ENCODE assay signal across 8 mouse cellular contexts in the genomic region with DNA sequence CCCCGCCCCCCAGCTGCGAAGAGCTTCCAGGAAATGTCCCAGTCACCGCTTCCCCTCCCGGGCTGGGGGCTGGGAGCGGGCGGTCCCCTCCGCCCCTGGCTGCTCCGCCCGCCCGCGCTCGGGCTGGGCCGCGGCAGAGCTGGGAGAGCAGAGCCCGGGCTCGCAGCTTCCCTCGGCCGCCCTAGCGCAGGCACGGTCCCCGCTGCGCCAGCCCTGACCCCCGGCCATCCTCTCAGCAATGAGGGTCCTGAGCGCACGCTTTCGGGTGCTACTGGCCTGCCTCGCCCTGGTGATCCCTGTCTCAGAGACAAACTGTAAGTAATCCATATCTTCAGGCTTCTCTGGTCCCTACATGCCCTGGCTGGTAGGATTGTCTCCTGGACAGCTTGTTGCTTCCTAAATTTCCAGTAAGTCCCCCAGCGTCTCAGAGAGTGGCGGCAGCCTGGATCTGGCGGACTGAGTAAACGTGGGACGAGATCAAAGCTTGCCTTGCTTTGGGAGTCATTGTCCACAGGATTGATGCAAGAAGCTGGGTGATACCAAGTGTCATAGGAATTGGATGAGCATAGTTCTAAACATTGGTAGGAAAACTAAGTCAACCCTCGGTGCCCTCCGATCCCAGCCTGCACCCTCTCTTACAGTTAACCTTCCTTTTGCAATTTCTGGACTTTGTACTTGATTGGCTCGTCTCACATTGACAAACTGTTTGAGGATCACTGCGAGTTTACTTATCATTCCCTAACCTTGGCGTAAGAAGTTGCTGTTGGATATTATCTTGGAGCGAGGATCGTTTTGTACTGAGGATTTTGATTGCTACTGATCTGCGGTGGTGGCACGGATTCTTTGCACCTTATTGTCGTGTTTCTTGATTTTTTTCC. TPM values are rescaled to one million over a fixed set of nuclear protein-coding genes. Genes with fewer than 3 reads are reported as not detected.
DNase-seq lines count a peak whose midpoint lies in the region; ATAC-seq and TF ChIP-seq lines count a peak whose summit lies in the region.

A gene (plus strand): TSS at position 117 of the 878 bp plus-strand sequence.

- peak; percentile 90 for ATAC-seq in Patski
- peak; percentile 93 for ATAC-seq in hindbrain, postnatal 0 days
- ATAC-seq in megakaryocyte-erythroid progenitor cell, adult 5-6 weeks (replicated peaks; ENCODE audit: low FRiP score, low TSS enrichment, poor library complexity, severe bottlenecking): peak; percentile 86
- ATAC-seq in erythroid progenitor cell, adult 5-6 weeks (replicated peaks; ENCODE audit: low FRiP score, poor library complexity, severe bottlenecking): no peak

- in situ Hi-C loops in Patski (cut with MboI; ENCODE audit: low pct_unique_long_range_greater_than_20kb): no loop called here

- H3K4me2 ChIP-seq in hindbrain, postnatal 0 days (ENCODE audit: low read depth, low read length): peak within 1 kb of the TSS; percentile 94

- WGBS in hindbrain, postnatal 0 days: 5% methylated on average over 37 of the region's 42 CpGs

- intact Hi-C loops in gastrocnemius, postnatal 14 days (cut with DNase I; ENCODE audit: low total_unique reads): no loop called here
- intact Hi-C loops in left cerebral cortex, postnatal 36 days (cut with DNase I): no loop called here

- no peaks in the 10 kb centered on the region for H3K4me1 ChIP-seq in hindbrain, postnatal 0 days (ENCODE audit: insufficient read depth, low read length)

- TF ChIP-seq CTCF in Patski (IDR thresholded peaks at IDR 0.05): no peak
- TF ChIP-seq CTCF in hindbrain, postnatal 0 days (IDR thresholded peaks at IDR 0.05; ENCODE audit: low read depth): no peak

- no peaks in the 10 kb centered on the region for H3K9me3 ChIP-seq in hindbrain, postnatal 0 days (ENCODE audit: low read length)

- peak within 1 kb of the TSS; percentile 65 for H3K4me3 ChIP-seq in hindbrain, postnatal 0 days (ENCODE audit: low read length)

- H3K36me3 ChIP-seq in hindbrain, postnatal 0 days (ENCODE audit: insufficient read depth, low read length): no peaks in the 10 kb centered on the region

- POLR2A ChIA-PET in Patski (lab: Charles Lee): no interaction called here

- DNase-seq in Patski (ENCODE audit: low read depth, low spot score): no peak
- DNase-seq in cerebellum, postnatal 14 days: peak; percentile 23 to 35
- peak; percentile 80 for DNase-seq in gastrocnemius, postnatal 14 days
- DNase-seq in hindbrain, postnatal 0 days (ENCODE audit: low spot score): peak; percentile 57
- peak; percentile 23 to 54 for DNase-seq in left cerebral cortex, postnatal 36 days (ENCODE audit: low spot score in 2 of 2)
- peak; percentile 9 to 11 for DNase-seq in right cerebral cortex, postnatal 36 days (ENCODE audit: low spot score in 2 of 2)

- CTCF ChIA-PET in Patski (lab: Charles Lee): interaction anchor here (2.1 kb wide), 1 partner anchor 28 kb away, joined by 7 read pairs; no protein-coding TSS in a partner anchor

- peak within 1 kb of the TSS; percentile 41; the same call in 1 of the 2 replicates for H3K27ac ChIP-seq in hindbrain, postnatal 0 days

- no peaks in the 10 kb centered on the region for H3K27me3 ChIP-seq in Patski
- no peaks in the 10 kb centered on the region for H3K27me3 ChIP-seq in hindbrain, postnatal 0 days (ENCODE audit: insufficient read depth, low read length)

- H3K9ac ChIP-seq in hindbrain, postnatal 0 days (replicated peaks; ENCODE audit: low read length): peak within 1 kb of the TSS; percentile 68

RNA-seq across cellular contexts. Expression of the gene that starts here (rescaled TPM):
- 213 TPM for polyA plus RNA-seq in Patski (2021)
- total RNA-seq in gastrocnemius, postnatal 14 days (2021): 10 to 100 TPM; 14.4 to 15.8 TPM
- 6.5 and 8.0 TPM in 2 replicates for total RNA-seq in hindbrain, postnatal 0 days (2014; rRNA removed)
- polyA plus RNA-seq in hindbrain, postnatal 0 days (2015; fragmentation: Nextera tagmentation; extraction: Ambion mirVana): 10.6 and 11.8 TPM in 2 replicates
- 1 to 10 TPM; 8.3 to 9.6 TPM for total RNA-seq in left cerebral cortex, postnatal 36 days (2021)
- total RNA-seq in megakaryocyte-erythroid progenitor cell, adult 5-6 weeks (2014; fragmentation: Nextera tagmentation): not detected in 2 replicates
- total RNA-seq in megakaryocyte-erythroid progenitor cell, adult 5-6 weeks (2017): 0.19 and 4.8 TPM in 2 replicates
- 2.2 and 3.4 TPM in 2 replicates for total RNA-seq in erythroid progenitor cell, adult 5-6 weeks (2015; ENCODE audit: low replicate concordance)
- 2.8 and 3.0 TPM in 2 replicates for total RNA-seq in erythroid progenitor cell, adult 5-6 weeks (2017; ENCODE audit: low replicate concordance)

Comparison
In these comparisons a context has a peak if more than half of its experiments do, and no peak if none do; other contexts are left out.
1. RNA of the gene that starts here (polyA plus RNA-seq): 213 TPM in Patski (single experiment); 10.6 to 11.8 TPM in hindbrain, postnatal 0 days; every median in the first group is over 10 times any median in the second.